Mouse (Mus musculus): ENCODE measurements at regions not wholly inside any gene's neighbourhood (a gene's known extent, or its start where the extent isn't known, plus 50 kb on each side); places are given as distances from the start of the nearest gene placed in this dataset.

DNA sequence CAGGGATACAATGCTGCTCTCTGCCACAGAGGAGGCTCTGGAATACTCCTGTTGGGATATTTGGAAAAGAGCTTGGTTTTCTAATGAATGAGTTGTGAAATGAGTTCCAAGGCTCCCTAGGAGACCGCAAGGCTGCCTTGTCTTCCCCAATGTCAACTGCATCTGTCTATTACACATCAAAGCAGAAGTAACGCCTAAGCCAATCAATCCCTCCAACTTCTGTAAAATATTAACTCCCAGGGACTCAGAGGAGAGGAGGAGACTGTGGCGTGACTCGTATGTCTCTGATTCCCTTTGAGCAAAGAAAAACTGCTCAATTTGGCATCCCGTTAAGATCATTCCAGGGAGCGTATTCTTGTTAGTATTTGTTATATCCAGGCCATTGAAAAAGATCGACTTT lies 235.3 kb downstream of the Epha4 start:
- TF ChIP-seq EP300 (IDR thresholded peaks at IDR 0.05; ENCODE audit: low read depth) = no peak
- no peak for TF ChIP-seq CTCF (IDR thresholded peaks at IDR 0.05; ENCODE audit: low read depth)
- 84% methylated on average over 7 of the region's 7 CpGs for WGBS
- H3K9ac ChIP-seq (replicated peaks; ENCODE audit: low read depth, low read length) = no peak overlapping the region
- ATAC-seq (ENCODE audit: insufficient read depth, low read depth) = no peak
- no peak overlapping the region for H3K4me3 ChIP-seq (ENCODE audit: low read depth, low read length)
- no peak overlapping the region for H3K27ac ChIP-seq (ENCODE audit: low read depth)
- H3K4me1 ChIP-seq (ENCODE audit: control insufficient read depth, insufficient read depth) = no peaks in the 10 kb centered on the region
- H3K4me2 ChIP-seq (ENCODE audit: low read depth, low read length) = no peak overlapping the region
- no peaks in the 10 kb centered on the region for H3K9me3 ChIP-seq (replicated peaks; ENCODE audit: control insufficient read depth, low read length)
- DNase-seq (ENCODE audit: low spot score) = no peak
- H3K27me3 ChIP-seq (ENCODE audit: control insufficient read depth, insufficient read depth, low read length) = no peaks in the 10 kb centered on the region
- no peaks in the 10 kb centered on the region for H3K36me3 ChIP-seq (replicated peaks; ENCODE audit: control insufficient read depth, insufficient read depth, low read length)

DNA sequence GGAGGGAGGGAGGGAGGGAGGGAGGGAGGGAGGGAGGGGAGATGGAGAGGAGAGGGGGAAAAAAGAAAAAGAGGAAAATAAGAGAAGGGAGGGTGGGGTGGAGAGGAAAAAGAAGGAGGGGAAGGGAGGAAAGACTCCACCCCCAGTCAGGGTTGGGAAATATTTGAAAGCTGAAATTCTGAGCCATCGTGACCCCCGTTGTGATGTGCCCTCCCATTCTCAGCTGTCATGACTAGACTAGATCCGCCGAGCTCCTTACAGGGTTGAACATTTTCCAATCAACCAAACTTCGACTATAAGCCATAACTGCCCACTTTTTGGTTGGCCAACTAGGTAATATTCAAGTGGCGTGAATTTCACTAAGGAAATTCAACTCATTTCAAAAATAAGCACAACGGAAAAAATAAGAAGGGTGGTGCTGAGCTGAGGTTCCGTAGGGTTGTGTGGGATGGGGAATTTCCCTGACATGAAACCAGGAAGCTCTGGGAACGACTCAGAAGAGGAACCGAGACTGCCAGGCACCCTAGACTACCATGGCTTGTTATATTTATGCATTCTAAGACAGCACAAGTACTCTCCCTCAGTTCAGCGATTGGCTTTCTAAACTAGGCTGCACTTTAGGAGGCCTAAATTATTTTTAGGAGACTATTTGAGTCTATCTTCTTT lies 234.4 kb downstream of the Epha4 start:
- no peak for ATAC-seq (ENCODE audit: insufficient read depth, low read depth)
- no peaks in the 10 kb centered on the region for H3K27me3 ChIP-seq (ENCODE audit: control insufficient read depth, insufficient read depth, low read length)
- no peaks in the 10 kb centered on the region for H3K4me1 ChIP-seq (ENCODE audit: control insufficient read depth, insufficient read depth)
- no peak overlapping the region for H3K4me3 ChIP-seq (ENCODE audit: low read depth, low read length)
- DNase-seq (ENCODE audit: low spot score) = no peak
- no peak overlapping the region for H3K27ac ChIP-seq (ENCODE audit: low read depth)
- TF ChIP-seq CTCF (IDR thresholded peaks at IDR 0.05; ENCODE audit: low read depth) (no peak), EP300 (IDR thresholded peaks at IDR 0.05; ENCODE audit: low read depth) (no peak)
- H3K36me3 ChIP-seq (replicated peaks; ENCODE audit: control insufficient read depth, insufficient read depth, low read length) = no peaks in the 10 kb centered on the region
- H3K4me2 ChIP-seq (ENCODE audit: low read depth, low read length) = no peak overlapping the region
- H3K9me3 ChIP-seq (replicated peaks; ENCODE audit: control insufficient read depth, low read length) = 0 out of 2 replicates have a peak, but pooled peaks cover 4% of the 10 kb centered on the region
- H3K9ac ChIP-seq (replicated peaks; ENCODE audit: low read depth, low read length) = no peak overlapping the region
- WGBS = 74% methylated on average over 11 of the region's 11 CpGs

DNA sequence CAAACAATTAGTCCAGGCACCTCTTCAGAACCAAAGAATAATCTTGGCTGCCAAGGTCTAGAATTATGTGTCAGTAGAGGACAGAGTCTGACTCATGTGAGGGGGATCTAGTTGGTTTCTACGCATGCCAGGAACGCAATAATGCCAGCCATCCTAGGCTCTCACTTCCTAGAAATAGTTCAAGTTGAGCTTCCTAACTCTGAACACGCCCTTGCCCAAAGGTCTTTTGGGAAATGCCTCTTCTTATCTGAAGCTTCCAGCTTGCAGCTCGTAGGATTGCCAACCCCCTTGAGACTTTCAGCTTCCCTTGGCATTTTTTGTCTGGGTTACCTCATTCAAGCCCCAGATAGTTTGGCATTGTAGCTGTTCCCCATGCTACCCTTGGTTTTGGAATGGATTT lies 233.1 kb downstream of the Epha4 start:
- H3K4me1 ChIP-seq (ENCODE audit: control insufficient read depth, insufficient read depth) = no peaks in the 10 kb centered on the region
- no peak overlapping the region for H3K27ac ChIP-seq (ENCODE audit: low read depth)
- H3K9ac ChIP-seq (replicated peaks; ENCODE audit: low read depth, low read length) = no peak overlapping the region
- no peaks in the 10 kb centered on the region for H3K27me3 ChIP-seq (ENCODE audit: control insufficient read depth, insufficient read depth, low read length)
- no peak overlapping the region for H3K4me2 ChIP-seq (ENCODE audit: low read depth, low read length)
- DNase-seq (ENCODE audit: low spot score) (no peak), ATAC-seq (ENCODE audit: insufficient read depth, low read depth) (no peak)
- no peaks in the 10 kb centered on the region for H3K36me3 ChIP-seq (replicated peaks; ENCODE audit: control insufficient read depth, insufficient read depth, low read length)
- 65% methylated on average over 4 of the region's 4 CpGs for WGBS
- TF ChIP-seq CTCF (IDR thresholded peaks at IDR 0.05; ENCODE audit: low read depth) (no peak), EP300 (IDR thresholded peaks at IDR 0.05; ENCODE audit: low read depth) (no peak)
- H3K9me3 ChIP-seq (replicated peaks; ENCODE audit: control insufficient read depth, low read length) = 0 out of 2 replicates have a peak, but pooled peaks cover 4% of the 10 kb centered on the region
- no peak overlapping the region for H3K4me3 ChIP-seq (ENCODE audit: low read depth, low read length)

DNA sequence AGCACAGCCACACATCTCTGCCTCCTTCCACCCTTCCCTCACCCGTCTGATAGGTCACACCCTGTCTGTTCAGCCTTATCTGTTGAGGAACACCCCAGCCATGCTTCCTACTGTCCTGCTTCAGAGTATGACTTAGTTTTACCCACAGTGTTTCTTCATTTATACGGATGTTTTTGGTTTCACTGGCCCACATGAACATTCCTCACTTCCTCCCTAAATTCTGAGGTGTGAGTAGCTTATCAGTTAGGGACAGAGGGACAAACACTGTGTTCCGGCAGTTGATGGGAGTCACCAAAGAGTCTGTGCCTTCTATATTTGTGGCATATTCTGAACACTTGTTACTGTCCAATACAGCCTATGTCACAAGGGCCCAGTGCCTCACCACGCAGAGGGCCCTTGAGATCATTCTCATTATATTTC lies 216.2 kb downstream of the Epha4 start:
- Histone ChIP-seq H3K27ac (ENCODE audit: low read depth) (no peak overlapping the region), H3K27me3 (ENCODE audit: control insufficient read depth, insufficient read depth, low read length) (no peaks in the 10 kb centered on the region), H3K4me3 (ENCODE audit: low read depth, low read length) (no peak overlapping the region), H3K9ac (replicated peaks; ENCODE audit: low read depth, low read length) (no peak overlapping the region), H3K9me3 (replicated peaks; ENCODE audit: control insufficient read depth, low read length) (no peaks in the 10 kb centered on the region), H3K36me3 (replicated peaks; ENCODE audit: control insufficient read depth, insufficient read depth, low read length) (no peaks in the 10 kb centered on the region), H3K4me2 (ENCODE audit: low read depth, low read length) (no peak overlapping the region), H3K4me1 (ENCODE audit: control insufficient read depth, insufficient read depth) (no peaks in the 10 kb centered on the region)
- no peak for ATAC-seq (ENCODE audit: insufficient read depth, low read depth)
- 59% methylated on average over 4 of the region's 4 CpGs for WGBS
- TF ChIP-seq EP300 (IDR thresholded peaks at IDR 0.05; ENCODE audit: low read depth) (no peak), CTCF (IDR thresholded peaks at IDR 0.05; ENCODE audit: low read depth) (no peak)
- no peak for DNase-seq (ENCODE audit: low spot score)

DNA sequence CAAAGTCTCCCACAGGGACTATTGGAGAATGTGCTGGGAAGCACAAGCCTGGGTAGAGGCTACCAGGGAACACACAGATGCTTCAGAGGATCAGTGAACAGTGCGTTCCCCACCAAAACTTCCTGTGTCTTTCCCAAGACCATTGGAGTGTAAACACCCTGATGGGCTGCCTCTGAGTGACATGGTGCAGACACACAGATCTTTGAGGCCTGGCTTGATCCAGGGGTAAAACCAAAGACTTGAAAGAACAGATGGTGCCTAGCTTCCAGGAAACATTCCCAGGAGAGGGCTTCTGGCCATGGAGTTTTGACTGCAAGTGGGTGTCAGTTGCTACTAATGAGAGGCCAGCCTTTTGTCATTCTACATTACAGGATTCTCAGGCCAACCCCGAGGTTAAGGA lies 214.1 kb downstream of the Epha4 start:
- Histone ChIP-seq H3K4me3 (ENCODE audit: low read depth, low read length) (no peak overlapping the region), H3K36me3 (replicated peaks; ENCODE audit: control insufficient read depth, insufficient read depth, low read length) (no peaks in the 10 kb centered on the region), H3K27ac (ENCODE audit: low read depth) (no peak overlapping the region), H3K9ac (replicated peaks; ENCODE audit: low read depth, low read length) (no peak overlapping the region), H3K4me2 (ENCODE audit: low read depth, low read length) (no peak overlapping the region), H3K27me3 (ENCODE audit: control insufficient read depth, insufficient read depth, low read length) (no peaks in the 10 kb centered on the region), H3K4me1 (ENCODE audit: control insufficient read depth, insufficient read depth) (no peaks in the 10 kb centered on the region), H3K9me3 (replicated peaks; ENCODE audit: control insufficient read depth, low read length) (no peaks in the 10 kb centered on the region)
- 39% methylated on average over 2 of the region's 2 CpGs for WGBS
- DNase-seq (ENCODE audit: low spot score) (no peak), ATAC-seq (ENCODE audit: insufficient read depth, low read depth) (no peak)
- TF ChIP-seq EP300 (IDR thresholded peaks at IDR 0.05; ENCODE audit: low read depth) (no peak), CTCF (IDR thresholded peaks at IDR 0.05; ENCODE audit: low read depth) (no peak)

DNA sequence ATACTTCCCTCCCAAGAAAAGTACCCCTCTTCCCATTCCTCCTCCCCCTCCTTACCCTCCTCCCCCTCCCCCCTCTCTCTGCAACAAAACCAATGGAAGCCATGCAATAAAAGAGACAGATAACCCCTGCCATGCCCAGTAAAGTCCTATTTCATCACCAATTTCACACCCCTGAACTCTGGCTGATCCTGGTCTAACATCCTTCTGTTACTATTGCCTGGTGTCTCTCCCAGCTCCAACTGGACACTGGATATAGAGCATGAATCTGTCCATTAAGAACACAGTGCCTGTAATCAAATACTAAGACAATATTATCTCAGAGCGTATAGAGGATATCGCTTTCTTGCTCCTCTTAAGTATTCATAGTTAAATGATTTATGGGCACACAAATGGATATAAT lies 210.1 kb downstream of the Epha4 start:
- TF ChIP-seq CTCF (IDR thresholded peaks at IDR 0.05; ENCODE audit: low read depth) = no peak
- TF ChIP-seq EP300 (IDR thresholded peaks at IDR 0.05; ENCODE audit: low read depth) = no peak
- no peaks in the 10 kb centered on the region for H3K27me3 ChIP-seq (ENCODE audit: control insufficient read depth, insufficient read depth, low read length)
- H3K9ac ChIP-seq (replicated peaks; ENCODE audit: low read depth, low read length) = no peak overlapping the region
- H3K27ac ChIP-seq (ENCODE audit: low read depth) = no peak overlapping the region
- ATAC-seq (ENCODE audit: insufficient read depth, low read depth) (no peak), DNase-seq (ENCODE audit: low spot score) (no peak)
- H3K9me3 ChIP-seq (replicated peaks; ENCODE audit: control insufficient read depth, low read length) = no peaks in the 10 kb centered on the region
- 97% methylated on average over 2 of the region's 2 CpGs for WGBS
- H3K36me3 ChIP-seq (replicated peaks; ENCODE audit: control insufficient read depth, insufficient read depth, low read length) = no peaks in the 10 kb centered on the region
- H3K4me1 ChIP-seq (ENCODE audit: control insufficient read depth, insufficient read depth) = no peaks in the 10 kb centered on the region
- H3K4me3 ChIP-seq (ENCODE audit: low read depth, low read length) = no peak overlapping the region
- H3K4me2 ChIP-seq (ENCODE audit: low read depth, low read length) = no peak overlapping the region

All from heart, postnatal 0 days (tissue).